Mouse (Mus musculus) liver, embryonic 15.5 days (tissue): ENCODE measurements at regions not wholly inside any gene's neighbourhood (a gene's known extent, or its start where the extent isn't known, plus 50 kb on each side); places are given as distances from the start of the nearest gene placed in this dataset.

ENCODE experiments used
- ATAC-seq: fragments of 200-750 bp; cut with Nextera tagmentation; 2 replicates; pipeline ENCODE4 v1.8.0; 2017; ENCODE audit warnings: moderate number of reproducible peaks, mild to moderate bottlenecking, moderate library complexity; ENCODE audit not compliant: insufficient read depth
- H3K27ac ChIP-seq: fragments of 300-500 bp; sonication (generic); replicated peaks from 2 replicates; pipeline ENCODE4 v1.5.1; 2015; ENCODE audit warnings: mild to moderate bottlenecking, inconsistent platforms
- H3K27me3 ChIP-seq: fragments of 300-500 bp; sonication (generic); 2 replicates; pipeline ENCODE4 v1.6.1; 2015; ENCODE audit warnings: mild to moderate bottlenecking, inconsistent platforms
- H3K36me3 ChIP-seq: fragments of 300-500 bp; sonication (generic); replicated peaks from 2 replicates; pipeline ENCODE4 v1.6.1; 2015; ENCODE audit warnings: moderate library complexity, mild to moderate bottlenecking, inconsistent platforms
- H3K4me1 ChIP-seq: fragments of 300-500 bp; sonication (generic); replicated peaks from 2 replicates; pipeline ENCODE4 v1.6.1; 2015; ENCODE audit warnings: inconsistent platforms
- H3K4me2 ChIP-seq: fragments of 300-500 bp; sonication (generic); 2 replicates; pipeline ENCODE4 v1.6.1; 2015; ENCODE audit warnings: moderate library complexity, mild to moderate bottlenecking, inconsistent platforms
- H3K4me3 ChIP-seq: fragments of 300-500 bp; sonication (generic); replicated peaks from 2 replicates; pipeline ENCODE4 v1.5.1; 2015; ENCODE audit warnings: mild to moderate bottlenecking, inconsistent platforms
- H3K9ac ChIP-seq: fragments of 300-500 bp; sonication (generic); 2 replicates; pipeline ENCODE4 v1.6.1; 2015; ENCODE audit warnings: moderate library complexity, mild to moderate bottlenecking, inconsistent platforms
- H3K9me3 ChIP-seq: fragments of 300-500 bp; sonication (generic); replicated peaks from 2 replicates; pipeline ENCODE4 v1.6.1; 2016; ENCODE audit warnings: inconsistent platforms
- WGBS: fragments of 180-500 bp; shearing (Covaris S2); methylation state at CpG from one replicate; pipeline ENCODE4 v1.1.7; 2015; ENCODE audit warnings: mixed read lengths; ENCODE audit not compliant: insufficient replicate concordance; 5-methylcytosine and 5-hydroxymethylcytosine counted together

DNA sequence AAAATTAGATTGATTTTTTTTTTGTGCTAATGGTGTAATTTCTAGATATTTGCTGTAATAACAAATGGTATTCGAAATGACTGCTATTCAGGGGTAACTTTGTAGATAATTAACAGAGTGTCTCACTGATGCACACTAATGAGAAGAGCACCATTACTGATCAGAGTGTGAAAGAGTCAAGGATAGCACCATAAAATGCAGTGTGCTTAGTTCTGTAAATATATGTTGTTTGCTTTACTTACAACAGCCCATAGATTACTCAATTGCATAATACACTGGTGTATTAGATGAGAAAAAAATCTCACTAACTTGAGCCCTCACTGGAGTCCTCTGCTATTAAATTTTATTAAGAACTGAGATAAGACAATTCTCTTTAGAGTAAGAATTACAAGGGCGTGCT lies 800.1 kb upstream of the Cited2 start:
- 50% methylated on average over 2 of the region's 2 CpGs for WGBS
- no peaks in the 10 kb centered on the region for H3K36me3 ChIP-seq
- H3K4me1 ChIP-seq, result no peaks in the 10 kb centered on the region
- H3K27me3 ChIP-seq, result no peaks in the 10 kb centered on the region
- H3K4me2 ChIP-seq, result no peak overlapping the region
- no peaks in the 10 kb centered on the region for H3K9me3 ChIP-seq
- no peak overlapping the region for H3K9ac ChIP-seq
- H3K27ac ChIP-seq, result no peak overlapping the region
- no peak overlapping the region for H3K4me3 ChIP-seq
- no peak for ATAC-seq

DNA sequence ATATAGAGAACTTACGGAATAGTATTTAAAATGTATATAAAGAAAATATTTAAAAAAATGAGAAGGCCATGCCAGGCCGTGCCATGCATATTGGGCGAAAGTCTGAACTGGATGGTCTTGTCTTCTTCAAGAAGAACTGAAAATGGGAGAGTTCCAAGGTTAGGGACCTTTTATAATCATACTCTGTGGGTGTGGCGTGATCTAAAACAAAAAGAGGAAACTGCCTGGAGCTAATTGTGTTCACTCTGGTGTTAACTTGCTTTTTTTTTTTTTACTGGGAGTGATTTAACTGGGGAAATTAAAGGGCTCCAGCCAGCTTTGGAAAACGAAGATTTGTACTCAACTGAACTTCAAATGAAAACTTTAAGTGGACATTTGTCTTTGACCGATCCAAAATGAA lies 799.2 kb upstream of the Cited2 start:
- Histone ChIP-seq H3K27me3 (no peaks in the 10 kb centered on the region), H3K4me1 (no peaks in the 10 kb centered on the region), H3K36me3 (no peaks in the 10 kb centered on the region), H3K4me3 (no peak overlapping the region), H3K27ac (no peak overlapping the region), H3K9me3 (no peaks in the 10 kb centered on the region), H3K4me2 (no peak overlapping the region), H3K9ac (no peak overlapping the region)
- no peak for ATAC-seq
- 53% methylated on average over 6 of the region's 6 CpGs for WGBS

DNA sequence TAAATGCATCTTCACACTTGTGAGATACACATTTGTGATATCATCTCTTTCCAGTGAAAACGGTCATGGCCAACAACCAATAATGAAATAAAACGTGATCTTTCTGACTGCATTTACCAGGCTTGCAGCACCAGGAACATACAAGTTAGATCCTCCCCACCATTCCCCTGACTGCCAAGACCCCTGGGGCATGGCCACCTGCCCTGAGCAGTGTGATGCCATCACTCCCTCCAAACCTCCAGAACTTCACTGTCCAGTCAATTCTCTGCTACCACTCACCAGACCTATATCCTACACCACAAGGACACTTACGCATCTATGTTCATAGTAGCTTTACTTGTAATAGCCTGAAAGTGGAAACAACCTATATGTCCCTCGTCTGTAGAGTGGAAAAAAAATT lies 785.3 kb upstream of the Cited2 start:
- 62% methylated on average over 4 of the region's 4 CpGs for WGBS
- Histone ChIP-seq H3K9me3 (no peaks in the 10 kb centered on the region), H3K27ac (no peak overlapping the region), H3K36me3 (no peaks in the 10 kb centered on the region), H3K9ac (no peak overlapping the region), H3K4me3 (no peak overlapping the region), H3K27me3 (no peaks in the 10 kb centered on the region), H3K4me1 (no peaks in the 10 kb centered on the region), H3K4me2 (no peak overlapping the region)
- no peak for ATAC-seq

DNA sequence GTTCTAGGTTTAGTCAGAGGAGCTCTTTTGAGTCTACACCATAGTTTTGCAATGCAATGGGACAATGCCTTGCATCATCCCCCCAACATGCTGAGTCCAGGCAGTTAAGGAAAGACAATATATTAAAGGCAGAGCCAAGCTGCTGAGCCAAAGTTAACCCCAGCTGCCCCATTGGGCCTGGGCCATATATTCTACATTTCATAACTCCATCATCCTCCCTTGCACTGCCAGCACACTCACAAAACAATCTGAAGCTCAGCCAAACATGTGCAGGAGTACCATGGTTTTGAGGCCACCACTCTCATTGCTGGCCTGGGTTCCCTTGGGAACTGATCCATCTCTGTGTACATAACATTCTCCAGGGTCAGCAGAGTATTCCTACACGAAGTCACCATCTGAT lies 771.4 kb upstream of the Cited2 start:
- H3K4me3 ChIP-seq, result no peak overlapping the region
- H3K4me2 ChIP-seq, result no peak overlapping the region
- H3K4me1 ChIP-seq, result no peaks in the 10 kb centered on the region
- no peaks in the 10 kb centered on the region for H3K9me3 ChIP-seq
- ATAC-seq, result no peak
- H3K27me3 ChIP-seq, result no peaks in the 10 kb centered on the region
- H3K9ac ChIP-seq, result no peak overlapping the region
- WGBS, result 29% methylated on average over 1 of the region's 1 CpGs
- no peak overlapping the region for H3K27ac ChIP-seq
- H3K36me3 ChIP-seq, result no peaks in the 10 kb centered on the region

DNA sequence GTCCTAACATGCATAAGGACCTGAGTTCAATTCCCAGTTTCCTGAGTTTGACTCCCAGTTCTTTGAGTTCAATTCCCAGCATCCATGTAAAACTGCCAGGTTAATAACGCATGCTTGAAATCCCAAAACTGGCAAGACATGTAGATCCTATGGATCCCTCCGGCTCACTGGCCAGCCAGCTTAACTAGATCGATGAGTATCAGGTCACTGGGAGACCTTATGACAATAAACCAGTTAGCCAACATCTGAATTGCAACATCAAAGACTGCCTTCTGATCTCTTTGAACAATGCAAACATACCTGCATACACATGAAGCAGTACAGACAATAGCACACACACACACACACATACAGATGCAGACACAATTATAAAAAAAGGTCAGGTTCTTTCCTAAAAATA lies 762.0 kb upstream of the Cited2 start:
- Histone ChIP-seq H3K27ac (no peak overlapping the region), H3K4me2 (no peak overlapping the region), H3K9ac (no peak overlapping the region), H3K9me3 (no peaks in the 10 kb centered on the region), H3K4me3 (no peak overlapping the region), H3K27me3 (no peaks in the 10 kb centered on the region), H3K36me3 (no peaks in the 10 kb centered on the region), H3K4me1 (no peaks in the 10 kb centered on the region)
- 65% methylated on average over 3 of the region's 3 CpGs for WGBS
- no peak for ATAC-seq

DNA sequence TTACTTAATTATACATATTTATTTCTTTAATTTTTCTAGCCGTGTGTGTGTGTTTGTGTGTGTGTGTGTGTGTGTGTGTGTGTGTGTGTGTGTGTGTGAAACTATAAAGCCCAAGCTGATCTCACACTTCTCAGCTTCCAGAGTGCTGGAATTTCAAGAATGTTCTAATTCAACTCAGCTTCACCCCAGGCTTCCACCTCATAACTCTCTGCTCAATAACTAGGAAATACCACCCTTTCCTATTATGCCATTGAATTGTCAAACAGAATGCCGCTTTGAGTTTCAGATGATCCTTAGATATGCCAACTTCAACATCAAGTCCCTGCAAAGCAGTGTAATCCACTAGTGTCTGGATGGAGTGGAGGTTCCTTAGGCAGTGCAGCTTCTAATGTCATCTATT lies 760.6 kb upstream of the Cited2 start:
- H3K27me3 ChIP-seq, result no peaks in the 10 kb centered on the region
- H3K36me3 ChIP-seq, result no peaks in the 10 kb centered on the region
- no peaks in the 10 kb centered on the region for H3K9me3 ChIP-seq
- H3K27ac ChIP-seq, result no peak overlapping the region
- ATAC-seq, result no peak
- H3K9ac ChIP-seq, result no peak overlapping the region
- H3K4me2 ChIP-seq, result no peak overlapping the region
- 58% methylated on average over 2 of the region's 2 CpGs for WGBS
- H3K4me3 ChIP-seq, result no peak overlapping the region
- H3K4me1 ChIP-seq, result no peaks in the 10 kb centered on the region

DNA sequence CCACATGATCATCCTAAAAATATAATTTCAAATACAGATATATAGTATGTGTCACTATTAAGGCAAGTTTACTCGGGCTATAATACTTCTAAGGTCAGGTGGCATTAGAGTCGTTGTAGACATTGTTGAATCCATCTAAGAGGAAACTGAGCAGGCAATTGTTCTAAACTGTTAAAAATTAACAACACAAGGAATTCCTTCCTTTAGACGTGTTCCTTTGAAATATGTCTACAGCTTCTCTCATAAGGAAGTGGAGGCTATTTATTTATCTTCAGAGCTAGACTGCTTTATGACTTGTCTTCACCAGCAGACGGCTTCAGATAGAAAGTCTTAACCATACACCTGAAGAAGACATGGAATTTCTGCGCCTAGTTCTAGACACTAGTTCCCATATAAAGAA lies 744.2 kb upstream of the Cited2 start:
- Histone ChIP-seq H3K4me2 (no peak overlapping the region), H3K4me3 (no peak overlapping the region), H3K4me1 (no peaks in the 10 kb centered on the region), H3K27ac (no peak overlapping the region), H3K36me3 (no peaks in the 10 kb centered on the region), H3K9ac (no peak overlapping the region), H3K9me3 (no peaks in the 10 kb centered on the region), H3K27me3 (no peaks in the 10 kb centered on the region)
- 61% methylated on average over 5 of the region's 5 CpGs for WGBS
- no peak for ATAC-seq

DNA sequence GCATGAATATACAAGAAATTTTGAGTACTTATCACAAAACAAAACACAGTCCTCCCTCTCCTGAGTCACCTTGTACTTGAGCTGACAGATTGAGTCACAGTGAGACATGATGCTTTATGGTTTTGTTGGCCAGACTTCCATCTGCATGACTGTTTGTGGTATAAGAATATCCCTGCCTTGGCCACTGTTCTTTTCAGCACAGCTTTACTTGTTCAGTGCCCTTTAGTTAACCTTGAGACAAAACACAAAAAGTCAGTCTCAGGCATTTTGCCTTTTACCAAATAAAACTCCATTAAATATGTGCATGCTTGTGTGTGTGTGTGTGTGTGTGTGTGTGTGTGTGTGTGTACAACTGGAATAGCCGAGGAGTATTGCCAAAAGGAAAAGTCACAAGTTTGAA lies 732.8 kb upstream of the Cited2 start:
- Histone ChIP-seq H3K27me3 (no peaks in the 10 kb centered on the region), H3K9ac (no peak overlapping the region), H3K4me1 (no peaks in the 10 kb centered on the region), H3K9me3 (no peaks in the 10 kb centered on the region), H3K4me2 (no peak overlapping the region), H3K4me3 (no peak overlapping the region), H3K27ac (no peak overlapping the region), H3K36me3 (no peaks in the 10 kb centered on the region)
- ATAC-seq, result no peak
- WGBS, result 58% methylated on average over 1 of the region's 1 CpGs

DNA sequence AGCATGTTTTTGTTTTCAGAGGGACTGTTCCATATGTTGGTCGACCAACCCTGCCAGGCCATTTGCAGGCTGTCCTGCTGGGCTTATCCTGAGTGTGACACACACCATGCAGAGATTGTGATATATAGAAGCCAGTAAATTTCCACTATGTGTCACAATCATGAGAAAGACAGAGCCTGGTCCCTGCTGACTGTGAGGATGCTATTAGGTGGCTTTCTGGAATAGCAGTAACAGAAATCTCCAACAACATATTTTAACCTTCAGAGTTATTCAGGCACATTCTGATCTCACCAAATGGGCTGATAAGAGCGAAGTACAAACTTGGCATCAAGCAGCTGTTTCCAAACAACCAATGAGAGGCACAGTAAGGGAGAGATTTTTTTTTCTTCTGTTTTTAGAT lies 729.2 kb upstream of the Cited2 start:
- Histone ChIP-seq H3K4me1 (no peaks in the 10 kb centered on the region), H3K4me2 (no peak overlapping the region), H3K27me3 (no peaks in the 10 kb centered on the region), H3K36me3 (no peaks in the 10 kb centered on the region), H3K9ac (no peak overlapping the region), H3K4me3 (no peak overlapping the region), H3K27ac (no peak overlapping the region), H3K9me3 (no peaks in the 10 kb centered on the region)
- 50% methylated on average over 2 of the region's 2 CpGs for WGBS
- no peak for ATAC-seq

DNA sequence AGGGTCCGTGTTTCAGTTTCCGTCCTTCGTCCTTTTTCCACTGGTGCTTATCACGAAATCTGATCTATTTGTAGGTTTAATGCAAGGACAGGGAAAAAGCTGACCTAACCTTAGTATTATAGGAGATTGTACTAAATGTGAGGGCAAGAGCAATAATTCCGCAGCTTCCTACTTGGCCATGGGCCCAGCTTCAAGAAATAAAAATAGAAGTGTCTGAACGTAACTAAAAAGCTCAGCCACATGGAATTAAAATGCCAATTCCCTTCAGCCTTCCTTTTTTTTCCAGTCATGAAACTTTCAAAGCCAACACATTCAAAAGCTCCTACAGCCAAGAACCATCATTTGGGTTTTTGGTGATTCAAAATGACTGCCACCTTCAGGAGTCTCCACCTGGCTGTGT lies 728.5 kb upstream of the Cited2 start:
- H3K27me3 ChIP-seq, result no peaks in the 10 kb centered on the region
- WGBS, result 65% methylated on average over 6 of the region's 6 CpGs
- H3K4me2 ChIP-seq, result no peak overlapping the region
- no peaks in the 10 kb centered on the region for H3K4me1 ChIP-seq
- H3K27ac ChIP-seq, result no peak overlapping the region
- no peaks in the 10 kb centered on the region for H3K9me3 ChIP-seq
- H3K9ac ChIP-seq, result no peak overlapping the region
- H3K36me3 ChIP-seq, result no peaks in the 10 kb centered on the region
- H3K4me3 ChIP-seq, result no peak overlapping the region
- no peak for ATAC-seq

DNA sequence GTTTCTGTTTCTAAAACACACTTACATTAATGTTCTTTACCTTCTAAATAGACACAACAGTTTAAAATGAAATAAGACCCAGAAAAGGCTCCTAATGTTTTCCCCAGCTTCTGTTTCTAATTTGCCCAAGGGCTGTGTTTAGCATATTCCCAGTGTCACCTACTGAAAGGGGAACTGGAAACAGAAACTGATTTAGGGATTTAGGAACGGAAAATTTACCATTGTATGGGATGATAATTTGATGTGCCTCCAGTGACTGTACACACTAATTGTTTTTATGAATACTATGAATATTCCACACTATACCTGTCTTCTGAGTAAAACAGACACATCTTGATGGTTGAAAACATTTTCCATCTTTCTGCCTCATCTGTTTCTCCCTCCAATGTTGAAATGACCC lies 728.0 kb upstream of the Cited2 start:
- 56% methylated on average over 1 of the region's 1 CpGs for WGBS
- no peak overlapping the region for H3K4me2 ChIP-seq
- no peak for ATAC-seq

DNA sequence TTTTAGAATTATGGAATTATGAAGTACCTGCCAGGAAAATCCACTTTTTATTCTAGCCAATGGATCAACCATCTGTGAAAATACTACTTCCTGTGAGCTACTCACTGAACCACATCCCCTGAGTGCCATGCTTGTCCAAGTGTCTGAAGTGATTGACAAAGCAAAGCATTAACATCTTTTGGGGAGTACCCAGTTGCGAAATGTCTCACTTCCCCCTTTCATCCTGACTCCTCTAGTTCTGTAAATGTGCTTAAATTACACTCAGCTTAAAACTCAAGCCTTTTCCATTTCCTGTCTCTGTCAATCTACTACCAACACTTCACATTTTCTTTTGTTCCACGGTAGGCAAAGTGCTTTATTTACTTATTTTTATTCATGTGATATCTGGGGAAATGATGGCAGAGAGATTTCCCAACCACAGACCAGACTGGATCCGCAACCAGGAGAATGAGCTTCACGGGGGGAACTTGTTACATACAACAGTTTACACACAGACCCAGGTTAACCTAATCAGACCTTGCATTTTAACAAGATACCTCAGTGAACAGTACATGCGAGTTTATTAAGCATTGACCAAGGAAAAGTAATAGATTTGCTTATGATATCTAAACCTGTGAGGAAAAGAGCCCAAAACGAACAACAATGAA lies 726.1 kb upstream of the Cited2 start:
- Histone ChIP-seq H3K9me3 (no peaks in the 10 kb centered on the region), H3K4me2 (no peak overlapping the region), H3K27me3 (no peaks in the 10 kb centered on the region), H3K36me3 (no peaks in the 10 kb centered on the region), H3K4me3 (no peak overlapping the region), H3K4me1 (no peaks in the 10 kb centered on the region), H3K27ac (no peak overlapping the region), H3K9ac (no peak overlapping the region)
- ATAC-seq, result no peak
- WGBS, result 30% methylated on average over 6 of the region's 6 CpGs

More for the DNA sequence above, 728.0 kb upstream of the Cited2 start:
- Histone ChIP-seq H3K36me3 (no peaks in the 10 kb centered on the region), H3K9ac (no peak overlapping the region), H3K9me3 (no peaks in the 10 kb centered on the region), H3K27ac (no peak overlapping the region), H3K4me1 (no peaks in the 10 kb centered on the region), H3K4me3 (no peak overlapping the region), H3K27me3 (no peaks in the 10 kb centered on the region)
